Mouse (Mus musculus): ENCODE measurements around the gene Hspa1a.
"Not testable (repeated sequence)": the region's sequence is repeated elsewhere in the genome, so short reads cannot be mapped to it uniquely, and the experiment has no call there.

Gene Hspa1a

GRCm38 (mm10) chr17:34962841-34963240 lies 9.1 kb downstream of the Hspa1a start:
- DNase-seq: no peak

- DNase-seq: no peak
These were observed 9.8 kb downstream of the Hspa1a start for GRCm38 (mm10) chr17:34962125-34962524.

- no peak for DNase-seq
These were observed 11.1 kb downstream of the Hspa1a start for GRCm38 (mm10) chr17:34960702-34961493.

GRCm38 (mm10) chr17:34959881-34960515 lies 12.0 kb downstream of the Hspa1a start:
- DNase-seq: no peak

- DNase-seq: peak; percentile 77 to 79
These were observed 12.7 kb downstream of the Hspa1a start, which contains the start of gene Hspa1b for GRCm38 (mm10) chr17:34959130-34959778. Hspa1b (minus strand) TSS chr17:34959238.

- peak in 1 of 2 experiments; percentile 45 for DNase-seq
These were observed 13.2 kb downstream of the Hspa1a start for GRCm38 (mm10) chr17:34958734-34959129.

- not testable (repeated sequence) for DNase-seq
These were observed 14.0 kb downstream of the Hspa1a start for GRCm38 (mm10) chr17:34957966-34958365.

- DNase-seq: not testable (repeated sequence)
These were observed 14.7 kb downstream of the Hspa1a start for GRCm38 (mm10) chr17:34957291-34957690.

- DNase-seq: no peak
These were observed 15.6 kb downstream of the Hspa1a start for GRCm38 (mm10) chr17:34956340-34956739.

- no peak for DNase-seq
These were observed 16.1 kb downstream of the Hspa1a start for GRCm38 (mm10) chr17:34955884-34956283.

GRCm38 (mm10) chr17:34954831-34955230 lies 17.1 kb downstream of the Hspa1a start:
- DNase-seq: no peak

- DNase-seq: no peak
These were observed 18.1 kb downstream of the Hspa1a start for GRCm38 (mm10) chr17:34953904-34954303.

- no peak for DNase-seq
These were observed 18.7 kb downstream of the Hspa1a start for GRCm38 (mm10) chr17:34953258-34953657.

- DNase-seq: peak; percentile 93 to 95
These were observed 19.4 kb downstream of the Hspa1a start for GRCm38 (mm10) chr17:34952378-34953040.

- DNase-seq: no peak
These were observed 20.1 kb downstream of the Hspa1a start for GRCm38 (mm10) chr17:34951636-34952377.

GRCm38 (mm10) chr17:34950514-34951455 lies 21.2 kb downstream of the Hspa1a start:
- no peak for DNase-seq

- no peak for DNase-seq
These were observed 22.4 kb downstream of the Hspa1a start for GRCm38 (mm10) chr17:34949553-34949969.

- not testable (repeated sequence) for DNase-seq
These were observed 23.0 kb downstream of the Hspa1a start for GRCm38 (mm10) chr17:34948721-34949552.

GRCm38 (mm10) chr17:34947606-34948005 lies 24.4 kb downstream of the Hspa1a start:
- DNase-seq: peak; percentile 41 to 47

All from cerebellum, postnatal 10 days (tissue).